Mouse (Mus musculus) stomach, embryonic 15.5 days (tissue): ENCODE measurements at regions not wholly inside any gene's neighbourhood (a gene's known extent, or its start where the extent isn't known, plus 50 kb on each side); places are given as distances from the start of the nearest gene placed in this dataset.

Source experiments
- ATAC-seq: fragments of 200-750 bp; cut with Nextera tagmentation; 2 replicates; pipeline ENCODE4 v1.8.0; 2017; ENCODE audit warnings: low read depth, moderate number of reproducible peaks, moderate TSS enrichment; ENCODE audit not compliant: insufficient read depth, low FRiP score
- H3K27ac ChIP-seq: fragments of 300-500 bp; sonication (generic); 2 replicates; pipeline ENCODE4 v1.5.1; 2015; ENCODE audit warnings: mild to moderate bottlenecking, inconsistent platforms
- H3K27me3 ChIP-seq: fragments of 300-500 bp; sonication (generic); replicated peaks from 2 replicates; pipeline ENCODE4 v1.6.1; 2015; ENCODE audit warnings: inconsistent platforms
- H3K36me3 ChIP-seq: fragments of 300-500 bp; sonication (generic); 2 replicates; pipeline ENCODE4 v1.6.1; 2015; ENCODE audit warnings: inconsistent platforms
- H3K4me1 ChIP-seq: fragments of 300-500 bp; sonication (generic); 2 replicates; pipeline ENCODE4 v1.6.1; 2015; ENCODE audit warnings: inconsistent platforms
- H3K4me2 ChIP-seq: fragments of 300-500 bp; sonication (generic); 2 replicates; pipeline ENCODE4 v1.6.1; 2015; ENCODE audit warnings: mild to moderate bottlenecking, inconsistent platforms
- H3K4me3 ChIP-seq: fragments of 300-500 bp; sonication (generic); replicated peaks from 2 replicates; pipeline ENCODE4 v1.5.1; 2015; ENCODE audit warnings: inconsistent platforms
- H3K9ac ChIP-seq: fragments of 300-500 bp; sonication (generic); 2 replicates; pipeline ENCODE4 v1.6.1; 2015; ENCODE audit warnings: inconsistent platforms
- H3K9me3 ChIP-seq: fragments of 300-500 bp; sonication (generic); 2 replicates; pipeline ENCODE4 v1.6.1; 2016; ENCODE audit warnings: inconsistent platforms
- WGBS: fragments of 180-500 bp; shearing (Covaris S2); methylation state at CpG from one replicate; pipeline ENCODE4 v1.1.7; 2015; 5-methylcytosine and 5-hydroxymethylcytosine counted together

GRCm38 (mm10) chr4:142625456-142625855, 386.3 kb upstream of the Kazn start:
- H3K27ac ChIP-seq: no peak overlapping the region
- ATAC-seq: no peak
- H3K4me1 ChIP-seq: no peaks in the 10 kb centered on the region
- no peak overlapping the region for H3K4me2 ChIP-seq
- no peak overlapping the region for H3K9ac ChIP-seq
- no peaks in the 10 kb centered on the region for H3K27me3 ChIP-seq
- H3K36me3 ChIP-seq: no peaks in the 10 kb centered on the region
- H3K9me3 ChIP-seq: no peaks in the 10 kb centered on the region
- 37% methylated on average over 3 of the region's 3 CpGs for WGBS
- no peak overlapping the region for H3K4me3 ChIP-seq

- Histone ChIP-seq H3K4me3 (no peak overlapping the region), H3K9ac (no peak overlapping the region), H3K27ac (no peak overlapping the region), H3K27me3 (no peaks in the 10 kb centered on the region), H3K4me2 (no peak overlapping the region), H3K9me3 (no peaks in the 10 kb centered on the region), H3K4me1 (no peaks in the 10 kb centered on the region), H3K36me3 (no peaks in the 10 kb centered on the region)
- WGBS: 42% methylated on average over 17 of the region's 17 CpGs
- no peak for ATAC-seq
Observed at GRCm38 (mm10) chr4:142622151-142622861, 383.1 kb upstream of the Kazn start.

- Histone ChIP-seq H3K4me2 (no peak overlapping the region), H3K36me3 (no peaks in the 10 kb centered on the region), H3K4me1 (no peaks in the 10 kb centered on the region), H3K9me3 (no peaks in the 10 kb centered on the region), H3K9ac (no peak overlapping the region), H3K27ac (no peak overlapping the region), H3K27me3 (no peaks in the 10 kb centered on the region), H3K4me3 (no peak overlapping the region)
- 69% methylated on average over 8 of the region's 8 CpGs for WGBS
- ATAC-seq: no peak
Observed at GRCm38 (mm10) chr4:142619396-142619795, 380.2 kb upstream of the Kazn start.

- no peak for ATAC-seq
- H3K9ac ChIP-seq: no peak overlapping the region
- H3K36me3 ChIP-seq: no peaks in the 10 kb centered on the region
- no peaks in the 10 kb centered on the region for H3K9me3 ChIP-seq
- no peak overlapping the region for H3K4me2 ChIP-seq
- H3K27ac ChIP-seq: no peak overlapping the region
- 27% methylated on average over 4 of the region's 4 CpGs for WGBS
- H3K4me3 ChIP-seq: no peak overlapping the region
- no peaks in the 10 kb centered on the region for H3K27me3 ChIP-seq
- no peaks in the 10 kb centered on the region for H3K4me1 ChIP-seq
Observed at GRCm38 (mm10) chr4:142618770-142619169, 379.6 kb upstream of the Kazn start.

GRCm38 (mm10) chr4:142617676-142618075, 378.5 kb upstream of the Kazn start:
- H3K36me3 ChIP-seq: no peaks in the 10 kb centered on the region
- no peak overlapping the region for H3K27ac ChIP-seq
- H3K27me3 ChIP-seq: no peaks in the 10 kb centered on the region
- no peaks in the 10 kb centered on the region for H3K9me3 ChIP-seq
- H3K4me2 ChIP-seq: no peak overlapping the region
- H3K9ac ChIP-seq: no peak overlapping the region
- H3K4me3 ChIP-seq: no peak overlapping the region
- WGBS: 63% methylated on average over 5 of the region's 5 CpGs
- no peaks in the 10 kb centered on the region for H3K4me1 ChIP-seq
- ATAC-seq: no peak

- Histone ChIP-seq H3K4me3 (no peak overlapping the region), H3K36me3 (no peaks in the 10 kb centered on the region), H3K4me2 (no peak overlapping the region), H3K4me1 (no peaks in the 10 kb centered on the region), H3K9me3 (no peaks in the 10 kb centered on the region), H3K27ac (no peak overlapping the region), H3K9ac (no peak overlapping the region), H3K27me3 (no peaks in the 10 kb centered on the region)
- WGBS: 79% methylated on average over 7 of the region's 7 CpGs
- ATAC-seq: no peak
Observed at GRCm38 (mm10) chr4:142616901-142617300, 377.7 kb upstream of the Kazn start.

GRCm38 (mm10) chr4:142605098-142605497, 365.9 kb upstream of the Kazn start:
- no peaks in the 10 kb centered on the region for H3K9me3 ChIP-seq
- WGBS: 75% methylated on average over 3 of the region's 3 CpGs
- no peak overlapping the region for H3K4me3 ChIP-seq
- no peak for ATAC-seq
- no peaks in the 10 kb centered on the region for H3K27me3 ChIP-seq
- no peak overlapping the region for H3K4me2 ChIP-seq
- H3K27ac ChIP-seq: no peak overlapping the region
- H3K4me1 ChIP-seq: no peaks in the 10 kb centered on the region
- H3K9ac ChIP-seq: no peak overlapping the region
- no peaks in the 10 kb centered on the region for H3K36me3 ChIP-seq

- no peaks in the 10 kb centered on the region for H3K27me3 ChIP-seq
- H3K4me2 ChIP-seq: no peak overlapping the region
- no peaks in the 10 kb centered on the region; the same call in 1 of the 2 replicates for H3K4me1 ChIP-seq
- H3K4me3 ChIP-seq: no peak overlapping the region
- H3K36me3 ChIP-seq: no peaks in the 10 kb centered on the region
- no peak overlapping the region for H3K27ac ChIP-seq
- WGBS: 38% methylated on average over 4 of the region's 4 CpGs
- H3K9me3 ChIP-seq: no peaks in the 10 kb centered on the region
- H3K9ac ChIP-seq: no peak overlapping the region
- no peak for ATAC-seq
Observed at GRCm38 (mm10) chr4:142597214-142597613, 358.0 kb upstream of the Kazn start.

- H3K27ac ChIP-seq: no peak overlapping the region
- no peaks in the 10 kb centered on the region for H3K36me3 ChIP-seq
- H3K4me2 ChIP-seq: no peak overlapping the region
- no peaks in the 10 kb centered on the region for H3K9me3 ChIP-seq
- no peak overlapping the region for H3K4me3 ChIP-seq
- WGBS: 47% methylated on average over 7 of the region's 7 CpGs
- H3K9ac ChIP-seq: no peak overlapping the region
- ATAC-seq: no peak
- no peaks in the 10 kb centered on the region for H3K27me3 ChIP-seq
- 0 out of 2 replicates have a peak, but pooled peaks cover 3% of the 10 kb centered on the region for H3K4me1 ChIP-seq
Observed at GRCm38 (mm10) chr4:142589084-142589741, 350.0 kb upstream of the Kazn start.

GRCm38 (mm10) chr4:142588418-142589083, 349.4 kb upstream of the Kazn start:
- ATAC-seq: no peak
- Histone ChIP-seq H3K27me3 (no peaks in the 10 kb centered on the region), H3K9me3 (no peaks in the 10 kb centered on the region), H3K9ac (no peak overlapping the region), H3K27ac (no peak overlapping the region), H3K36me3 (no peaks in the 10 kb centered on the region), H3K4me1 (0 out of 2 replicates have a peak, but pooled peaks cover 3% of the 10 kb centered on the region), H3K4me2 (no peak overlapping the region), H3K4me3 (no peak overlapping the region)
- WGBS: 61% methylated on average over 24 of the region's 24 CpGs

- Histone ChIP-seq H3K9ac (no peak overlapping the region), H3K4me1 (0 out of 2 replicates have a peak, but pooled peaks cover 3% of the 10 kb centered on the region), H3K36me3 (no peaks in the 10 kb centered on the region), H3K4me2 (no peak overlapping the region), H3K9me3 (no peaks in the 10 kb centered on the region), H3K27ac (no peak overlapping the region), H3K4me3 (no peak overlapping the region), H3K27me3 (no peaks in the 10 kb centered on the region)
- no peak for ATAC-seq
- WGBS: 79% methylated on average over 22 of the region's 22 CpGs
Observed at GRCm38 (mm10) chr4:142587345-142588035, 348.3 kb upstream of the Kazn start.

GRCm38 (mm10) chr4:142578536-142578935, 339.3 kb upstream of the Kazn start:
- no peak overlapping the region for H3K27ac ChIP-seq

More at GRCm38 (mm10) chr4:142578536-142578935, 339.3 kb upstream of the Kazn start:
- H3K4me1 ChIP-seq: no peaks in the 10 kb centered on the region
- no peaks in the 10 kb centered on the region for H3K9me3 ChIP-seq
- H3K4me2 ChIP-seq: no peak overlapping the region
- H3K36me3 ChIP-seq: no peaks in the 10 kb centered on the region
- no peak overlapping the region for H3K4me3 ChIP-seq
- no peak overlapping the region for H3K9ac ChIP-seq
- WGBS: 75% methylated on average over 4 of the region's 4 CpGs
- no peak for ATAC-seq
- H3K27me3 ChIP-seq: no peaks in the 10 kb centered on the region
